10 mouse cellular contexts compared by ENCODE assay signal in the genomic region with DNA sequence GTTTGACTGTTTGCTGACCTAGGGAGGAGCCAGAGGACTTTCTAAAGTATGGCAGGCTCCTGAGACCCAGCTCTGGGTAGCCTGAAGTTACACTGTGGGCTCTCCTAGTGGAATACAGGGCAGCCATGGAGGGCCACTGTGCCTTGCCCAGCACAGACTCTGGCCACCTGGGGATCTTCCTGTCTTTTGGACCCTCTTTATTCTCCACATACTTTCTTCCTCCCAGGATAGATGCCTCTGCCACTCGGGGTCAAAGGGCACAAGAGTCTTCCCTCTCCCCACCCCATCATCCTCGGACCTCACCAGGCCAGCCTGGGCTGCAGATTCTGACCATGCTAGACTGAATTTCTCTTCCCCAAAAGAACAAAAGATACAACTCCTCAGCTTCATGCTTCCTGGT. TPM values are rescaled to one million over a fixed set of nuclear protein-coding genes. Genes with fewer than 3 reads are reported as not detected.
DNase-seq lines count a peak whose midpoint lies in the region; ATAC-seq lines count a peak whose summit lies in the region.
"Had no signal": no experiment of that assay in that cellular context is flagged by ENCODE, and none has a peak within 500 bp of the region (broad histone marks: within the 10 kb centered on the region; RNA-seq: fewer than 3 reads in every experiment).

No protein-coding gene starts in this region.

- H3K4me1 ChIP-seq in lung, embryonic 16.5 days (replicated peaks; ENCODE audit: control insufficient read depth, insufficient read depth, low read length): peaks cover 46% of the 10 kb centered on the region
- H3K4me1 ChIP-seq in hindbrain, embryonic 12.5 days: peaks cover 72% of the 10 kb centered on the region
- H3K4me1 ChIP-seq in liver, embryonic 16.5 days (ENCODE audit: control insufficient read depth, low read depth, low read length): peaks cover 16% of the 10 kb centered on the region

- peak overlapping the region; percentile 85 for H3K4me2 ChIP-seq in lung, embryonic 16.5 days (ENCODE audit: low read depth, low read length)
- H3K4me2 ChIP-seq in hindbrain, embryonic 12.5 days (replicated peaks): peak overlapping the region; percentile 94
- H3K4me2 ChIP-seq in liver, embryonic 16.5 days (ENCODE audit: low read depth, low read length): peak overlapping the region; percentile 51

- H3K4me3 ChIP-seq in lung, embryonic 16.5 days (ENCODE audit: low read length): peak overlapping the region; percentile 82
- peak overlapping the region; percentile 89 for H3K4me3 ChIP-seq in hindbrain, embryonic 12.5 days
- H3K4me3 ChIP-seq in liver, embryonic 16.5 days (ENCODE audit: low read depth, low read length): peak overlapping the region; percentile 65

- intact Hi-C loops in gastrocnemius, postnatal 36 days (cut with DNase I): loop anchor here (5.0 kb wide), 1 partner anchor 61 kb away; no protein-coding TSS in a partner anchor

- no peak for ATAC-seq in lung, embryonic 16.5 days (ENCODE audit: low read depth)
- ATAC-seq in hindbrain, embryonic 12.5 days (ENCODE audit: low FRiP score): no peak
- no peak for ATAC-seq in liver, embryonic 16.5 days (ENCODE audit: low read depth)
- no peak for ATAC-seq in frontal cortex, adult (ENCODE audit: low TSS enrichment)

- peak overlapping the region; percentile 92 for H3K9ac ChIP-seq in lung, embryonic 16.5 days (ENCODE audit: low read length)
- peak overlapping the region; percentile 51 for H3K9ac ChIP-seq in hindbrain, embryonic 12.5 days
- H3K9ac ChIP-seq in liver, embryonic 16.5 days (ENCODE audit: low read depth, low read length): no peak overlapping the region

- H3K36me3 ChIP-seq in lung, embryonic 16.5 days (ENCODE audit: control insufficient read depth, insufficient read depth, low read length): peaks cover 11% of the 10 kb centered on the region; the same call in 1 of the 2 replicates
- H3K36me3 ChIP-seq in hindbrain, embryonic 12.5 days: peaks cover 17% of the 10 kb centered on the region; the same call in 1 of the 2 replicates
- no peaks in the 10 kb centered on the region for H3K36me3 ChIP-seq in liver, embryonic 16.5 days (ENCODE audit: control insufficient read depth, insufficient read depth)

- DNase-seq in lung, postnatal 25 days (ENCODE audit: low spot score): no peak
- DNase-seq in thymus, adult 18-20 months: no peak
- DNase-seq in gastrocnemius, postnatal 36 days: no peak
- DNase-seq: cerebellum, adult 11 months; gastrocnemius, postnatal 10 days; lung, adult 18-20 months had no signal

- 34% methylated on average over 2 of the region's 2 CpGs for WGBS in lung, embryonic 16.5 days
- 13% methylated on average over 2 of the region's 2 CpGs for WGBS in hindbrain, embryonic 12.5 days
- 33% methylated on average over 2 of the region's 2 CpGs for WGBS in liver, embryonic 16.5 days (ENCODE audit: insufficient replicate concordance)

- H3K27ac ChIP-seq in lung, embryonic 16.5 days (ENCODE audit: low read length): no peak overlapping the region
- no peak overlapping the region for H3K27ac ChIP-seq in hindbrain, embryonic 12.5 days
- H3K27ac ChIP-seq in liver, embryonic 16.5 days (ENCODE audit: low read length): no peak overlapping the region

- no peaks in the 10 kb centered on the region for H3K9me3 ChIP-seq in lung, embryonic 16.5 days (ENCODE audit: control insufficient read depth, low read length)
- no peaks in the 10 kb centered on the region for H3K9me3 ChIP-seq in hindbrain, embryonic 12.5 days (replicated peaks)
- H3K9me3 ChIP-seq in liver, embryonic 16.5 days (replicated peaks; ENCODE audit: control insufficient read depth, low read length): no peaks in the 10 kb centered on the region

- H3K27me3 ChIP-seq in lung, embryonic 16.5 days (ENCODE audit: control insufficient read depth, insufficient read depth, low read depth, low read length): no peaks in the 10 kb centered on the region
- H3K27me3 ChIP-seq in hindbrain, embryonic 12.5 days: no peaks in the 10 kb centered on the region
- peaks cover 35% of the 10 kb centered on the region for H3K27me3 ChIP-seq in liver, embryonic 16.5 days (ENCODE audit: control insufficient read depth, insufficient read depth, low read depth, low read length)

RNA-seq across cellular contexts. Expression of a gene that starts 3.1 kb away (rescaled TPM):
- 9.2 and 10.3 TPM in 2 replicates for polyA plus RNA-seq in lung, embryonic 16.5 days (2015; fragmentation: Nextera tagmentation; extraction: Ambion mirVana)
- polyA plus RNA-seq in hindbrain, embryonic 12.5 days (2016; fragmentation: Nextera tagmentation; extraction: Ambion mirVana): 14.6 and 17.9 TPM in 2 replicates
- 1.7 and 2.5 TPM in 2 replicates for polyA plus RNA-seq in liver, embryonic 16.5 days (2015; fragmentation: Nextera tagmentation; extraction: Ambion mirVana)
- total RNA-seq in gastrocnemius, postnatal 36 days (2021): 10 to 100 TPM; 86.3 to 90.2 TPM
